Mouse (Mus musculus): Measurements from ENCODE around the gene Adgre4. TPM values are rescaled to one million over a fixed set of nuclear protein-coding genes. Genes with fewer than 3 reads are reported as not detected.
A peak's percentile ranks its signal among the peaks of the same experiment; 100 is the strongest.
"Not testable (repeated sequence)": the region's sequence is repeated elsewhere in the genome, so short reads cannot be mapped to it uniquely, and the experiment has no call there.

Gene Adgre4
- polyA plus RNA-seq, 1 experiment from 2014 or later, result 0.15 TPM

DNA sequence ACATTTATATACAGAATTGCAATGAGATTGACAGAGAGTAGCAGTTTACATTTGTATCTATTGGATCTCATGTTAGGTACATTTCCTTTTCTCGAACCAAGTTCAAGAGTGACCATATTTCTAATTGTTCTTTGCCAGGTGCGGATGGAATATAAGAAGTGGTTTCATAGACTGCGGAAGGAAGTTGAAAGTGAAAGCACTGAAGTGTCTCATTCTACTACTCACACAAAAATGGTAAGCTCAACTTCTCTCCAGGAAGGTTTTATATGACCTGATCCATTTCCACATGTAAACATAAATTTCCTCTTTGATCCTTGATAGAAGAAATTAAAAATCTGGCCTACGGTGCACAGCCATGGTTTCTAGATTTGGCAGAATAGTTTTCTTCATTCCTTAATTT lies 93.3 kb downstream of the Adgre4 start:
- Histone ChIP-seq H3K4me2 (no peak overlapping the region), H3K27ac (no peak overlapping the region), H3K27me3 (no peaks in the 10 kb centered on the region), H3K9me3 (no peaks in the 10 kb centered on the region), H3K36me3 (no peaks in the 10 kb centered on the region), H3K4me1 (no peaks in the 10 kb centered on the region), H3K4me3 (no peak overlapping the region), H3K9ac (no peak overlapping the region)
- 90% methylated on average over 4 of the region's 4 CpGs for WGBS
- ATAC-seq (ENCODE audit: insufficient number of reproducible peaks, insufficient read depth, low FRiP score, low TSS enrichment, low read depth), result no peak

DNA sequence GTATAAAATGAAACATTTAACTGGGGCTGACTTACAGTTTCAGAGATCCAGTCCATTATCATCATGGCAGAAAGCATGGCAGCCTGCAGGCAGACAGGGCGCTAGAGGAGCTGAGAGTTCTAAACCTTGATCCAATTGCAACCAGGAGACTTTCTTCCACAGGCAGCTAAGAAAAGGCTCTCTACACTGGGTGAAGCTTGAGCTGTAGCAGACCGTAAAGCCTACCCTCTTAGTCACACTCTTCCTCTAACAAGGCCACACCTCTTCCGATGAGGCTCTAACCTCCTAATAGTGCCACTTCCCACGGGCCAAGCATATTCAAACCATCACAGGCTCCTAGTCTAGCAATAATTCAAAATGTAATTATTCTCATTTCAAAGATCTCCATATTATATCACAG lies 127.4 kb downstream of the Adgre4 start:
- Histone ChIP-seq H3K9me3 (no peaks in the 10 kb centered on the region), H3K9ac (no peak overlapping the region), H3K36me3 (peaks cover 4% of the 10 kb centered on the region; the same call in 1 of the 2 replicates), H3K27me3 (no peaks in the 10 kb centered on the region), H3K4me2 (no peak overlapping the region), H3K27ac (no peak overlapping the region), H3K4me3 (no peak overlapping the region), H3K4me1 (peaks cover 9% of the 10 kb centered on the region; the same call in 1 of the 2 replicates)
- 86% methylated on average over 4 of the region's 4 CpGs for WGBS
- no peak for ATAC-seq (ENCODE audit: insufficient number of reproducible peaks, insufficient read depth, low FRiP score, low TSS enrichment, low read depth)

DNA sequence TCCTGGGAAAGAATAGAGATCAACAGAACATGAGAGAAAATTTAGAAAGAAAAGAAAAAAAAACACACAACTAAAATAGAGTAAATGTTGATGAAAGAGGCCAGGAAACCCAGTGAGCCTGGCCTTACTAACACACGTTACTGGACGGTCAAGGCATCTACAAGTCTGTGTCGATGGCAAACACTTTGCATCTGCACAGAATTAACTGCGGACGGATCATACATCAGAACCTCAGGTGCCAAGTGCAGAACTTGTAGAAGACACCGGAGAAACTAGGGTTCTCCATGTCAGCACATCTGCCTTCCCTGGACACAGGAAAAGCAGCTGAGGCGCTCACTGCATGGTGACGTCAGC lies 128.5 kb downstream of the Adgre4 start:
- ATAC-seq (ENCODE audit: insufficient number of reproducible peaks, insufficient read depth, low FRiP score, low TSS enrichment, low read depth); H3K27me3 ChIP-seq; H3K9me3 ChIP-seq; H3K4me1 ChIP-seq; H3K36me3 ChIP-seq: not testable (repeated sequence)
- Histone ChIP-seq H3K4me2 (peak overlapping the region; percentile 62), H3K9ac (peak overlapping the region; percentile 63), H3K27ac (peak overlapping the region; percentile 75), H3K4me3 (peak overlapping the region; percentile 51)
- WGBS, result 0% methylated on average over 7 of the region's 8 CpGs

DNA sequence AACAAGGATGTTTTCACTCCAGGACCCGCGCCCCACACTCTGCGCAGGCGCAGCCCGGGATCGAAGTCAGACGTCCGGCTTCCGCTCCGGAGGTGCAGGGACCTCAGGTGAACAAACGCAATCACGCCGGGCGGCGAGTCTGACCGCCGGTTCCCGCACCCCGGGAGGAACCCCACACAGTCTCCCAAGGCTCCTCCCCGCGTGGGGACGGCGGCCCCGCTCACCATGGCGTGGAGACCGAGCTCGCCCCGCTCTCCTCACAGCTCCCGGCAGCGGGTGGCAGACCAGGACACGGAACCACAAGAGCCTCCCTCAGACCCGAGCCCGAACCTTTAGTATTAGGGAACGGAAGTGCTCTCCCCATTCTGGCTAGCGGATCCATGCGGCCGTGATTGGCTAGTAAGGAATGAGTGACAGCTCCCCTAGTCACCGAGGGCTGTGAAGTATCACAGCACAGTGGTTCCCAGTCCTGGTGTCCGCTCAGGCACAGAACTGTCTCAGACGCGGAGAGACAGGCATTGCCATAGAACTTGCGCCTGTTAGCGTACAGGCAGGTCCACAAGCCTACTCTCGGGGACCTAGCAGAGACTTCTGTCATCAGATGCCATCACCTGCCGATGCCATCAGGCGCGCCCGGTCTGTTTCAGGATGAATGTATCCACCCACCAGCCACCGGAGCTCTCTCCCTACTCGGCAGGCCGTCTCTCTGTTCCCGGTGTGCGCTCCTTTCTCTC lies 129.0 kb downstream of the Adgre4 start, which contains the start of gene Zfp119a:
Gene Zfp119a, minus strand, starts transcription at position 295 of the 734 bp plus-strand sequence.
- WGBS, result 0% methylated on average over 43 of the region's 53 CpGs
- peak; percentile 99 for ATAC-seq (ENCODE audit: insufficient number of reproducible peaks, insufficient read depth, low FRiP score, low TSS enrichment, low read depth)
- H3K27me3 ChIP-seq, H3K36me3 ChIP-seq, H3K4me1 ChIP-seq, H3K9me3 ChIP-seq: not testable (repeated sequence)
- Histone ChIP-seq H3K27ac (peak within 1 kb of the TSS; percentile 78), H3K4me3 (peak within 1 kb of the TSS; percentile 51), H3K4me2 (peak within 1 kb of the TSS; percentile 62), H3K9ac (peak within 1 kb of the TSS; percentile 72)

DNA sequence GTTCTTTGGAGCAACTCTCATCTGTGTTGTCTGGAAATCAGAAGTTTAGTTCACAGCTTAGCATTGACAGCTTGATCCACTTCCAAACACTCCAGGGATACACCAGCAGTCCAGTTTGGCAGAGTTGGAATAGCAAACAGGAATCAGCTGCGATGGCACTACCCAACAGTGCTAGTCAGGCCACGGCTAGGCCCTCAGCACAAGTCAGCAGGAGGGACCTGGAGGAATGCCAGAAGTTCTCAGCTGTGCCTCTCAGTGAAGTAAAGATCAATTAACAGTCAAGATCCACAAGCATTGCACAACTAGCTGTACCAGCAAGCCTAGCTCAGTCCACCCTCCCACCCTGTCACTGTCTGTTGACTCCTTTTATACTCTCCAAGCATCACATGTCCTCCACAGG lies 133.8 kb downstream of the Adgre4 start:
- Histone ChIP-seq H3K4me3 (no peak overlapping the region), H3K9ac (no peak overlapping the region), H3K27me3 (peaks cover 3% of the 10 kb centered on the region; the same call in 1 of the 2 replicates), H3K27ac (no peak overlapping the region), H3K4me2 (no peak overlapping the region), H3K9me3 (no peaks in the 10 kb centered on the region), H3K36me3 (no peaks in the 10 kb centered on the region), H3K4me1 (no peaks in the 10 kb centered on the region)
- ATAC-seq (ENCODE audit: insufficient number of reproducible peaks, insufficient read depth, low FRiP score, low TSS enrichment, low read depth), result no peak
- 56% methylated on average over 2 of the region's 2 CpGs for WGBS

DNA sequence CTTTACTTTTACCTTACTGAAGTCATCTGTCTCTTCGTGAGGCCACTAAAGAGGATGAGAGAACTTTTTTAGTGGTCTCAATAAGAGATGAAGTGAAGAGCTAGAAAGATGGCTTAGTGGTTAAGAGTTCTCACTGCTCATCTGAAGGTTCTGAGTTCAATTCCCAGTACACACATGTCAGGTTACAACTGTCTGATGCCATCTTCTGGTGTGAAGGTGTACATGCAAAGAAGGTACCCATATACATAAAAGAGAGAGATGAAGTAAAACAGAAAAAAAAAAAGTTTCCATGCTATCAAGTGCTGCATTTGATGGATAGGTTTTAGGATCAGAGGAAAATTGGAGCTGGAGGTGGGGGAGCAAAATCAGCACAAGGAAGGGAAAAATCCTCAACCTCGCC lies 135.1 kb downstream of the Adgre4 start:
- H3K9me3 ChIP-seq, result no peaks in the 10 kb centered on the region
- H3K27ac ChIP-seq, result no peak overlapping the region
- 52% methylated on average over 2 of the region's 2 CpGs for WGBS
- H3K27me3 ChIP-seq, result peaks cover 3% of the 10 kb centered on the region; the same call in 1 of the 2 replicates
- no peak for ATAC-seq (ENCODE audit: insufficient number of reproducible peaks, insufficient read depth, low FRiP score, low TSS enrichment, low read depth)
- H3K4me3 ChIP-seq, result no peak overlapping the region
- no peak overlapping the region for H3K4me2 ChIP-seq
- H3K9ac ChIP-seq, result no peak overlapping the region
- H3K36me3 ChIP-seq, result no peaks in the 10 kb centered on the region
- no peaks in the 10 kb centered on the region for H3K4me1 ChIP-seq

DNA sequence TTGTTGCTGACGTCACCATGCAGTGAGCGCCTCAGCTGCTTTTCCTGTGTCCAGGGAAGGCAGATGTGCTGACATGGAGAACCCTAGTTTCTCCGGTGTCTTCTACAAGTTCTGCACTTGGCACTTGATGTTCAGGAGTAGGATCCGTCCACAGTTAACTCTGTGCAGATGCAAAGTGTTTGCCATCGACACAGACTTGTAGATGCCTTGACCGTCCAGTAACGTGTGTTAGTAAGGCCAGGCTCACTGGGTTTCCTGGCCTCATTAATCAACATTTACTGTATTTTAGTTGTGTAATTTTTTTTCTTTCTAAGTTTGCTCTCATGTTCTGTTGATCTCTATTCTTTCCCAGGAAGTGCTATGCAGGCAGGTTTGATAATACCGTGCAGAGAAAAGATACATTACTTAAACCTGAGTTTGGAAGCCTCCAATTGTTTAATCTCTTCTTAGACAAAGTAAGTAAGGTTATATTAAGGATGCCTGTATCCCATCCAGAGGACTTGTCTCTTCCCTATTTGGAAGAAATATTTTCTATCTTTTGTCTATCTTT lies 142.7 kb downstream of the Adgre4 start:
- H3K27me3 ChIP-seq; ATAC-seq (ENCODE audit: insufficient number of reproducible peaks, insufficient read depth, low FRiP score, low TSS enrichment, low read depth); H3K9ac ChIP-seq; H3K4me1 ChIP-seq; H3K9me3 ChIP-seq; H3K27ac ChIP-seq: not testable (repeated sequence)
- WGBS, result 16% methylated on average over 6 of the region's 8 CpGs
- peaks cover 16% of the 10 kb centered on the region for H3K36me3 ChIP-seq
- H3K4me3 ChIP-seq, result peak overlapping the region; percentile 51
- H3K4me2 ChIP-seq, result peak overlapping the region; percentile 60

DNA sequence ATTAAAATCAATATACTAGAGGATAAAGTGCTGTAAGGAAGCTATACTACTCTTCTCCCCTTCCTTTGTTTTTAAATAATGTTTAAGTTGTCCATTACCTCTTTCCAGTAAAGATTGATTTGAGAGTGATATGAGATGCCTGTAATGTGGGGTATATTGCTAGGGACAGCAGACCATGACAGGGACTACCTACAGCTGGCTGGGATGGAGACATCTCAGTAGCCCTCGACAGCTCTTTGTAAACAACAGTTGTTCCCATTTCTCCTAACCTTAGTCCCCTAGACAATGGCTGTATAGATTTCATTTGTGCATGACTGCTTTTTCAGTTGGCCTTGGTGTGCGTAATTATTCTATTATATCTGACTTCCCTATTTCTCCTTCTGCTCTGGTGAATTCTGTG lies 153.3 kb downstream of the Adgre4 start:
- H3K36me3 ChIP-seq, result peaks cover 5% of the 10 kb centered on the region
- H3K4me1 ChIP-seq, result no peaks in the 10 kb centered on the region
- H3K27me3 ChIP-seq, result no peaks in the 10 kb centered on the region
- H3K4me2 ChIP-seq, result no peak overlapping the region
- no peak for ATAC-seq (ENCODE audit: insufficient number of reproducible peaks, insufficient read depth, low FRiP score, low TSS enrichment, low read depth)
- H3K9me3 ChIP-seq, result peaks cover 8% of the 10 kb centered on the region; the same call in 1 of the 2 replicates
- H3K4me3 ChIP-seq, result no peak overlapping the region
- 65% methylated on average over 2 of the region's 2 CpGs for WGBS
- H3K9ac ChIP-seq, result no peak overlapping the region
- H3K27ac ChIP-seq, result no peak overlapping the region

Other genes with a start within 250 kb of the Adgre4 start
- gene Vmn2r118, start 124.8 kb upstream of the Adgre4 start, polyA plus RNA-seq (2015; fragmentation: Nextera tagmentation; extraction: Ambion mirVana), result not detected in 2 replicates
- 14.9 and 15.4 TPM in 2 replicates for gene Pot1b, start 37.4 kb upstream of the Adgre4 start, polyA plus RNA-seq (2015; fragmentation: Nextera tagmentation; extraction: Ambion mirVana)
- 11.0 and 11.2 TPM in 2 replicates for gene Zfp119a, start 128.9 kb downstream of the Adgre4 start, polyA plus RNA-seq (2015; fragmentation: Nextera tagmentation; extraction: Ambion mirVana)
- 14.6 and 16.5 TPM in 2 replicates for gene Zfp959, start 142.1 kb downstream of the Adgre4 start, polyA plus RNA-seq (2015; fragmentation: Nextera tagmentation; extraction: Ambion mirVana)
- 5.8 and 7.2 TPM in 2 replicates for gene Zfp119b, start 199.5 kb downstream of the Adgre4 start, polyA plus RNA-seq (2015; fragmentation: Nextera tagmentation; extraction: Ambion mirVana)
- 1.3 and 1.9 TPM in 2 replicates for gene Ebi3, start 202.7 kb downstream of the Adgre4 start, polyA plus RNA-seq (2015; fragmentation: Nextera tagmentation; extraction: Ambion mirVana)
- 27.0 and 29.5 TPM in 2 replicates for gene Yju2, start 209.1 kb downstream of the Adgre4 start, polyA plus RNA-seq (2015; fragmentation: Nextera tagmentation; extraction: Ambion mirVana)
- 35.2 and 35.5 TPM in 2 replicates for gene Shd, start 220.5 kb downstream of the Adgre4 start, polyA plus RNA-seq (2015; fragmentation: Nextera tagmentation; extraction: Ambion mirVana)
- gene Fsd1, start 236.5 kb downstream of the Adgre4 start, polyA plus RNA-seq (2015; fragmentation: Nextera tagmentation; extraction: Ambion mirVana), result 31.9 and 40.5 TPM in 2 replicates

Data from embryonic facial prominence, embryonic 13.5 days (tissue).